Mouse (Mus musculus): ENCODE results near the gene Ncaph2.

- TF ChIP-seq POLR2A (IDR thresholded peaks at IDR 0.05; ENCODE audit: insufficient read length, low read depth), result no peak
- TF ChIP-seq USF1 (IDR thresholded peaks at IDR 0.05; ENCODE audit: low read depth), result no peak
- no peak for TF ChIP-seq TCF3 (IDR thresholded peaks at IDR 0.05; ENCODE audit: insufficient read length, low read depth)
Observed at GRCm38 (mm10) chr15:89353837-89354236, 1.7 kb upstream of the Ncaph2 start.
